Mouse (Mus musculus): ENCODE measurements around the gene Clcn5.

GRCm38 (mm10) chrX:7156026-7156732, 163.0 kb downstream of the Clcn5 start:
- TF ChIP-seq CTCF (IDR thresholded peaks at IDR 0.05; ENCODE audit: control insufficient read depth, insufficient read depth, insufficient read length) (no peak), USF1 (IDR thresholded peaks at IDR 0.05; ENCODE audit: low read depth) (no peak), MAX (IDR thresholded peaks at IDR 0.05) (no peak), CEBPB (IDR thresholded peaks at IDR 0.05; ENCODE audit: low read depth) (no peak)

Measured in C2C12 (cell line).